Mouse (Mus musculus) kidney, postnatal 0 days (tissue): ENCODE measurements around the gene Lrrc20. TPM values are rescaled to one million over a fixed set of nuclear protein-coding genes. Genes with fewer than 3 reads are reported as not detected.

Experiments used
- ATAC-seq: fragments of 200-750 bp; cut with Nextera tagmentation; replicated peaks from 2 replicates; pipeline ENCODE4 v1.8.0; 2017; ENCODE audit warnings: low read depth, moderate number of reproducible peaks, moderate TSS enrichment, moderate library complexity; ENCODE audit not compliant: low FRiP score
- DNase-seq: peaks from one replicate; pipeline ENCODE4 v3.0.0-alpha.2; 2016; ENCODE audit warnings: low spot score
- H3K27ac ChIP-seq: fragments of 300-500 bp; sonication (generic); 2 replicates; pipeline ENCODE4 v1.5.1; 2014; ENCODE audit warnings: mild to moderate bottlenecking
- H3K27me3 ChIP-seq: fragments of 300-500 bp; sonication (generic); 2 replicates; pipeline ENCODE4 v1.6.1; 2014; ENCODE audit warnings: low read length, mixed read lengths; ENCODE audit not compliant: insufficient read depth
- H3K36me3 ChIP-seq: fragments of 300-500 bp; sonication (generic); 2 replicates; pipeline ENCODE4 v1.6.1; 2014; ENCODE audit warnings: low read length, mixed read lengths; ENCODE audit not compliant: insufficient read depth
- H3K4me1 ChIP-seq: fragments of 300-500 bp; sonication (generic); replicated peaks from 2 replicates; pipeline ENCODE4 v1.6.1; 2014; ENCODE audit warnings: antibody characterized with exemption, low read length, mixed read lengths; ENCODE audit not compliant: insufficient read depth
- H3K4me2 ChIP-seq: fragments of 300-500 bp; sonication (generic); 2 replicates; pipeline ENCODE4 v1.6.1; 2014; ENCODE audit warnings: mild to moderate bottlenecking, low read length, moderate library complexity, mixed read lengths
- H3K4me3 ChIP-seq: fragments of 300-500 bp; sonication (generic); replicated peaks from 2 replicates; pipeline ENCODE4 v1.5.1; 2014; ENCODE audit warnings: low read depth, low read length
- H3K9ac ChIP-seq: fragments of 300-500 bp; sonication (generic); 2 replicates; pipeline ENCODE4 v1.6.1; 2014; ENCODE audit warnings: low read depth, low read length
- H3K9me3 ChIP-seq: fragments of 300-500 bp; sonication (generic); replicated peaks from 2 replicates; pipeline ENCODE4 v1.6.1; 2016; ENCODE audit warnings: low read length, inconsistent platforms, mixed read lengths
- CTCF ChIP-seq: IDR thresholded peaks from 2 replicates; pipeline ENCODE4 v1.5.1; 2016; ENCODE audit warnings: antibody characterized with exemption, low read depth, mild to moderate bottlenecking, moderate library complexity
- WGBS: fragments of 180-500 bp; shearing (Covaris S2); extraction: QIAGEN DNeasy Blood & Tissue Kit; methylation state at CpG from one replicate; pipeline ENCODE4 v1.1.7; 2014; 5-methylcytosine and 5-hydroxymethylcytosine counted together
- polyA plus RNA-seq: library from polyadenylated mRNA; unstranded; fragments of >200 nt; fragmentation: Nextera tagmentation; extraction: Ambion mirVana; gene quantifications from 2 replicates; pipeline ENCODE4 v1.2.1, GENCODE M21; 2015

The Lrrc20 gene
- 5.7 and 6.4 TPM in 2 replicates for polyA plus RNA-seq

DNA sequence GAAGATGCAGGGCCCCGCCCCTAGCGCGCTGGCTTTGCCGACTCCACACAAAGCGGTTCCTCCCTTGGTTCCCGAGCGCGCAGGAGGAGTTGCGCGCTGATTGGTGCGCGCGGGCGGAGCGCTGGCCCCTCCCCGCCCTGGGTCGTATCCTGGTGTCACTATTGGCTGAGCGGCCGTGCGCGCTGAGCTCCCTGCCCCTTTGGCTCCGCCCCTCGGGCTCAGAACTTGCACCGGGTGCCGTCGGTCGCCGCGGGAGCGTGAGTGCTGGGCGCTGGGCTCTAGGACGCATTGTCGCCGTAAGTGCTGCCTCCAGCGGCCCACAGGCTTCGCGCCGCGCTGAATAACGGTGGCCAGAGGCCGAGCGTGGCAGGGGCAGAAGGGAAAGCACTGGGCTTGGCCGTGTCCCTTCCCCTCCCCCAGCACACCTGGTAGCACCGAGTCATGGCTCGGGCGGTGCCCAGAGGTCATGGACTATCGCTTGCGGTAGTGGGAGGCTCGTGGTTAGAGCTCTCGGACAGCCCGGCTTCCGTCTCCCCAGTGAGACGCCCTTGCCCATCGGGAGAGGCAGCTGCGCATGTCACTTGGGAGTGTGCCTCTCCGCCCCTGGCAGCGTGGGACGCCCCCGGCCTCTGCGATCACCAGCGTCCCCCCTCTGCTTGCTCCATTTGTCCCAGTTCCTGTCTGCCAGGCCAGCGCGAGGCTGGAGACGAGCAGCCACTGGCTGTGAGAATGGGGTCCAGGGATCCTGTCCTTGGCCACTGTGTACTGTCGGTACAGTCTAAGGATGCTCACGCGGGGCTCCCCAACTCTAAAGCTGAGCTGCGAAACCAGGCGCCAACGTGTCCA lies at the start of gene Lrrc20:
Gene Lrrc20 (plus strand): TSS at position 208 of the 846 bp plus-strand sequence.
- ATAC-seq, result peak; percentile 94
- TF ChIP-seq CTCF, result peak; percentile 22
- Histone ChIP-seq H3K9ac (peak within 1 kb of the TSS; percentile 63), H3K9me3 (no peaks in the 10 kb centered on the region), H3K4me3 (peak within 1 kb of the TSS; percentile 71), H3K4me1 (peaks cover 4% of the 10 kb centered on the region; the same call in 1 of the 2 replicates), H3K4me2 (peak within 1 kb of the TSS; percentile 96), H3K27ac (peak within 1 kb of the TSS; percentile 51; the same call in 1 of the 2 replicates), H3K36me3 (no peaks in the 10 kb centered on the region), H3K27me3 (no peaks in the 10 kb centered on the region)
- peak; percentile 97 for DNase-seq
- WGBS, result under 1% methylated on average over 69 of the region's 70 CpGs

DNA sequence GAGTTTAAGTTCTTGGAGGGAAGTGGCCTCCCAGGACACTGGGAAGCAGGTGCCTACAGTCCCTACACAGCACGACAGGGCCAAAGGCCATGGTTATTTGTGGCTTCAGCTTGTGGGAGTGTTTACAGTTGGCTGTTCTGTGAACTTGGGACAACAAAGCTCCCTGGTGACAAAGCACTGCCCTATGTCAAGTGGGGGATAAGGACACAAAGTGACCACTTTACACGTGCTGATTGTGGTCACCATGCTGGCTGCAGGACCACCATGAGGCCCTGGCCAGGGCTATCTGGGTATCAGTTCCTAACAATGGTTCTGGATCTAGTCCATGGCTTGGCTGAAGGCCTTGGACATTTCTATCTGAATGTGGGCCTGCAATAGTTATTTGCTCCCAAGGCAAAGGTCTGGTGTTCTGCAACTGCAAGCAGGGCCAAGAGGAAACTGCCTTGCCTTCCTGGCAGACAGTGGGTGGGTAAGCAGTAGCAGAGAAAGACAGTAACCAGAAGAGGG lies 49.3 kb upstream of the Lrrc20 start:
- ATAC-seq (0 out of 2 replicates have a peak, but pooled peaks have one; percentile 18), DNase-seq (no peak)
- Histone ChIP-seq H3K9me3 (no peaks in the 10 kb centered on the region), H3K4me2 (no peak overlapping the region), H3K36me3 (peaks cover 11% of the 10 kb centered on the region; the same call in 1 of the 2 replicates), H3K27ac (no peak overlapping the region), H3K9ac (no peak overlapping the region), H3K4me1 (no peaks in the 10 kb centered on the region), H3K27me3 (no peaks in the 10 kb centered on the region), H3K4me3 (no peak overlapping the region)
- WGBS, result 24% methylated on average over 2 of the region's 2 CpGs
- TF ChIP-seq CTCF, result no peak

DNA sequence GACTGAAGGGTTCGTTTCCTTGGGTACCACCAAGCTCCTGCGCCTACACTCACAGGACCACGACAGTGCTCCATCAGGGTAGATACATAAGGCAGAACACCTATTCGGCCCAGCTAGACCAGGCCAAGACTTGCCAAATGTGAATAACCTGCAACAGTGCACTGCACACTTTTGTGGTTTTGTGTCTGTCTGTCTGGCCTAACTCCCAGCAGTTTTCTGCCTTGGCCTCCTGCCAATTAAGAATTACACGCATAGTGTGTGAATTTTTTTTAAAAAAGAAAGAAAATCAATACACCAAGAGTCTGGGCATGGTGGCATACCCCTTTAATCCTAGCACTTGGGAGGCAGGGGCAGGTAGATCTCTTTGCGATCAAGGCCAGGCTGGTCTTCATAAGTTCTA lies 47.6 kb upstream of the Lrrc20 start:
- no peaks in the 10 kb centered on the region for H3K4me1 ChIP-seq
- no peaks in the 10 kb centered on the region for H3K27me3 ChIP-seq
- no peak for TF ChIP-seq CTCF
- no peaks in the 10 kb centered on the region for H3K9me3 ChIP-seq
- H3K27ac ChIP-seq, result no peak overlapping the region
- peaks cover 19% of the 10 kb centered on the region for H3K36me3 ChIP-seq
- H3K4me2 ChIP-seq, result no peak overlapping the region
- H3K4me3 ChIP-seq, result no peak overlapping the region
- WGBS, result 85% methylated on average over 6 of the region's 6 CpGs
- DNase-seq, result no peak
- H3K9ac ChIP-seq, result no peak overlapping the region
- ATAC-seq, result no peak

DNA sequence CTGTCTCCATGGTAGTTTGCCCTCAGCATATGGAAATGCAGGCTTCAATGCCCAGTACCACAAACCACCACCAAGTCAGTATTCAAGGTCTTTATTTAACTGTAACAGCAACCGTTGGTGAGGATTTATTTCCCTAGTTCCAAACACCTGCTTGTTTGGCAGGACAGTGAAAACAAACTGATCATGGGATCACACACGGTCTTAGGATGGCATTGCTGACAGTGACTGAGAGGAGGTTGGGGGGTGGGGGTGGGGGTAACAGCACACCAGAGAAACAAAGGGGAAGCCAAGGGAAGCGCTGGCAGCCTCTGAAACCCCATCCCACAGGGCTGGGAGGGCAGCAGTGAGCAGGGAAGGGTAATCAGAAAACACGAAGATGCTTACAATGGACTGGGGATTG lies 47.2 kb upstream of the Lrrc20 start:
- Histone ChIP-seq H3K27me3 (no peaks in the 10 kb centered on the region), H3K9ac (no peak overlapping the region), H3K4me1 (no peaks in the 10 kb centered on the region), H3K36me3 (peaks cover 23% of the 10 kb centered on the region), H3K9me3 (no peaks in the 10 kb centered on the region), H3K27ac (no peak overlapping the region), H3K4me2 (no peak overlapping the region), H3K4me3 (no peak overlapping the region)
- TF ChIP-seq CTCF, result no peak
- no peak for ATAC-seq
- no peak for DNase-seq
- 54% methylated on average over 4 of the region's 4 CpGs for WGBS

DNA sequence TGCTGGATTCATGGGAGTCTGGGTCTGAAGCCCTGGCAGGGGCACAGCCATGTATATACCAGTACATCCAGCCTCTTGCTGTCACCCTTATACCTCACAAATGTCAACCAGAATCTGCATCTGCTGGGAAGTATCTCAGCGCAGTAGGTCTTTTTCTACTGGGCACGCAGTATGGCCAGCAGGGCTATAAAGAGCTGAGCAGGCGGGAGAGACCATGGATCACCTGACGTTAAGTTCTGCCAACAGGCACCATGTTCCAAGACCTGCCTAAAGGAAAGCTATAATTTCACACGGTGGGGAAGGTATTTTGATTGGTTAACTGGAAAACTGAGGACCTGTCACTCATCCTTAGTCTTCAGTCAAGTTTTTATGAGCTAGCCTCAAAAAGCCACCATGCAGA lies 46.6 kb upstream of the Lrrc20 start:
- H3K4me3 ChIP-seq, result no peak overlapping the region
- ATAC-seq, result no peak

DNA sequence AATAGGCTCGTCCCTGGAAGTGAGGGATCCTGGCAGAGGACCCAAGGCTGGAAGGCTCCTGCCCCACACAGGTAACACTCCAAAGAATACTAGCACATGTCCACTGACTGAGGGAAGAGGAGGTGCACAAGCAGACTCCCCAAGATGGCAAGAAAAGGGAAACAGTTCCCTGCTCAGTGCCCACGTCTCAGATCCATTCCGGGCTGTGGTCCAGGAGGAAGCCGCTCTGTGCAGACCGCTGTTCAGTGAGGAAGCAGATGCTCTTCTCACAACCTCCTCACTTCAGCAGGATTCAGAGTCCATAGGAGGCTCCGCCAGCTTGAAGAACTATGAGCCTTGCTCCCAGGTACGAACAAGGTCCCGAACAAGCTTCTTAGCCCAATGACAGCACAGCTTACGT lies 44.2 kb upstream of the Lrrc20 start:
- WGBS, result 91% methylated on average over 9 of the region's 9 CpGs
- peaks cover 43% of the 10 kb centered on the region for H3K36me3 ChIP-seq
- no peak for ATAC-seq

More for the DNA sequence above, 46.6 kb upstream of the Lrrc20 start:
- Histone ChIP-seq H3K4me1 (no peaks in the 10 kb centered on the region), H3K9ac (no peak overlapping the region), H3K27me3 (no peaks in the 10 kb centered on the region), H3K27ac (no peak overlapping the region), H3K4me2 (no peak overlapping the region), H3K9me3 (no peaks in the 10 kb centered on the region), H3K36me3 (peaks cover 30% of the 10 kb centered on the region)
- 92% methylated on average over 5 of the region's 5 CpGs for WGBS
- no peak for DNase-seq
- no peak for TF ChIP-seq CTCF

More for the DNA sequence above, 44.2 kb upstream of the Lrrc20 start:
- H3K4me1 ChIP-seq, result no peaks in the 10 kb centered on the region
- H3K27ac ChIP-seq, result no peak overlapping the region
- no peak overlapping the region for H3K4me3 ChIP-seq
- no peak for TF ChIP-seq CTCF
- DNase-seq, result no peak
- no peak overlapping the region for H3K4me2 ChIP-seq
- H3K9me3 ChIP-seq, result no peaks in the 10 kb centered on the region
- H3K27me3 ChIP-seq, result no peaks in the 10 kb centered on the region
- H3K9ac ChIP-seq, result no peak overlapping the region
